Mouse (Mus musculus) C2C12 (cell line): ENCODE data around the gene Gm28048.

Experiments used
- CEBPB ChIP-seq: IDR thresholded peaks from one replicate; pipeline ENCODE4 v1.6.1; 2011; ENCODE audit warnings: low read depth, mild to moderate bottlenecking, control low read depth, moderate library complexity
- CTCF ChIP-seq: IDR thresholded peaks from one replicate; pipeline ENCODE4 v1.5.1; 2011; ENCODE audit not compliant: control insufficient read depth, insufficient read depth, insufficient read length
- MAX ChIP-seq: IDR thresholded peaks from one replicate; pipeline ENCODE4 v1.6.1; 2011; ENCODE audit warnings: mild to moderate bottlenecking, control low read depth
- MYOD1 ChIP-seq: IDR thresholded peaks from one replicate; pipeline ENCODE4 v1.6.1; 2011; ENCODE audit warnings: low read depth; ENCODE audit not compliant: control insufficient read depth, insufficient read length
- USF1 ChIP-seq: IDR thresholded peaks from one replicate; pipeline ENCODE4 v1.6.1; 2011; ENCODE audit warnings: low read depth, mild to moderate bottlenecking, control low read depth, moderate library complexity

DNA sequence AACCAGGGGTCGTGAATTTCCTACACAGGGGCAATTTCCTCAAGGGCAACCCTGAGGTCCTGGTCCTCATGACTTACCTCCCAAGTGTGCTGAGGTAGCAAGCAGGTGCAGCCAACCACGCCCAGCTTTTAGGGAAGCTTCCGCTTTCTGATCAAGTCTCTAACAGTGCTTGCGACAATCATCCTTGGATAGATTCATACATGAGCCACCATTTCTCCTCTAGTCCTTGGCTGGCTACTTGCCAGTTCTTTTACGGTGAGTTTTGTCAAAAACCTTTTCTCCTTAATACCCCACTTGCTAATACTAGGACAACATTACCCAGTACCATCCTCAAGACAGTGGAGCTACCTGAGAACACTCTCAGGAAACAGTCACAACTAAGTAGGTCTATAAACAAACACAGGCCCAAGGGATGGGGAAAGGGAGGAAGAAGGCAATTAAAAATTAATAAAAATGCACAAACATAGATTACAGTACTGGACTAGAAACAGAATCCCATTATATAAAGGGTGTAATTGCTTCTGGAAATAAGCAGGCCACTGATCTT, 133.2 kb downstream of the Gm28048 start:
- TF ChIP-seq CTCF, result no peak
- no peak for TF ChIP-seq MYOD1
- no peak for TF ChIP-seq MAX
- no peak for TF ChIP-seq CEBPB
- TF ChIP-seq USF1, result no peak
